Mouse (Mus musculus): ENCODE measurements at regions not wholly inside any gene's neighbourhood (a gene's known extent, or its start where the extent isn't known, plus 50 kb on each side); places are given as distances from the start of the nearest gene placed in this dataset.

DNA sequence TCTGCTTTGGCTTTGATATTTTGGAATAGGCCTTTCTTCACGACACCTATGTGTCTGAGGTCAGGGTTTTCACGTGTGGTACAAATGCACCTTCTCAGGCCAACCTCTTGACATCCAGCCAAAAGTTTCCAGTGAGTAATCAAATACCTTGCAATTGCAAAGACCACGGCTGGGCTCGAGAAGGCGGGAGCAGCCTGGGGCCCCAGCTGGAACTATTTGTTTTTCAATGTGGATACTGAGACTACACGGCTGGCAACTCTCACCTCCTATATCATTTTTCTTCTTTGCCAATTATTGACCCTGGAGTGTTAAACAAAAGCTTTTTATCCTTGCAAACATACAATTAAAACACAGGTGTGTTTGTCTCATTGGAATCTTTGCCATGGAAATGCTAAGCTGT is 77.5 kb downstream of the Id4 start:
- TF ChIP-seq POLR2A (IDR thresholded peaks at IDR 0.05; ENCODE audit: low read depth, low read length) (no peak), EP300 (IDR thresholded peaks at IDR 0.05; ENCODE audit: low read length) (no peak), CHD2 (IDR thresholded peaks at IDR 0.05; ENCODE audit: low read length) (no peak)
